Mouse (Mus musculus) neural tube, embryonic 12.5 days (tissue): ENCODE data around the gene Wdr31. TPM values are rescaled to one million over a fixed set of nuclear protein-coding genes. Genes with fewer than 3 reads are reported as not detected.

Source experiments
- ATAC-seq: fragments of 200-750 bp; cut with Nextera tagmentation; 2 replicates; pipeline ENCODE4 v1.8.0; 2017; ENCODE audit warnings: low read depth, mild to moderate bottlenecking, moderate TSS enrichment, moderate library complexity; ENCODE audit not compliant: low FRiP score
- H3K27ac ChIP-seq: fragments of 300-500 bp; sonication (generic); 2 replicates; pipeline ENCODE4 v1.5.1; 2016
- H3K27me3 ChIP-seq: fragments of 300-500 bp; sonication (generic); replicated peaks from 2 replicates; pipeline ENCODE4 v1.6.1; 2016; ENCODE audit warnings: mild to moderate bottlenecking
- H3K36me3 ChIP-seq: fragments of 300-500 bp; sonication (generic); 2 replicates; pipeline ENCODE4 v1.6.1; 2016; ENCODE audit warnings: mild to moderate bottlenecking
- H3K4me1 ChIP-seq: fragments of 300-500 bp; sonication (generic); 2 replicates; pipeline ENCODE4 v1.6.1; 2016
- H3K4me2 ChIP-seq: fragments of 300-500 bp; sonication (generic); replicated peaks from 2 replicates; pipeline ENCODE4 v1.6.1; 2016; ENCODE audit warnings: mild to moderate bottlenecking
- H3K4me3 ChIP-seq: fragments of 300-500 bp; sonication (generic); 2 replicates; pipeline ENCODE4 v1.5.1; 2016
- H3K9ac ChIP-seq: fragments of 300-500 bp; sonication (generic); 2 replicates; pipeline ENCODE4 v1.6.1; 2016; ENCODE audit warnings: mild to moderate bottlenecking
- H3K9me3 ChIP-seq: fragments of 300-500 bp; sonication (generic); 2 replicates; pipeline ENCODE4 v1.6.1; 2016; ENCODE audit warnings: mild to moderate bottlenecking
- WGBS: fragments of 180-500 bp; shearing (Covaris S2); methylation state at CpG from one replicate; pipeline ENCODE4 v1.1.7; 2016; 5-methylcytosine and 5-hydroxymethylcytosine counted together
- polyA plus RNA-seq: library from polyadenylated mRNA; unstranded; fragments of >200 nt; fragmentation: Nextera tagmentation; extraction: Ambion mirVana; gene quantifications from 2 replicates; pipeline ENCODE4 v1.2.1, GENCODE M21; 2016

Gene Wdr31
- polyA plus RNA-seq, 1 experiment from 2014 or later = 6.8 TPM

- no peak overlapping the region for H3K4me3 ChIP-seq
- 72% methylated on average over 2 of the region's 2 CpGs for WGBS
- H3K4me2 ChIP-seq = no peak overlapping the region
- H3K9ac ChIP-seq = no peak overlapping the region
- H3K36me3 ChIP-seq = no peaks in the 10 kb centered on the region
- no peaks in the 10 kb centered on the region for H3K9me3 ChIP-seq
- H3K27me3 ChIP-seq = peaks cover 6% of the 10 kb centered on the region
- ATAC-seq = no peak
- peaks cover 6% of the 10 kb centered on the region; the same call in 1 of the 2 replicates for H3K4me1 ChIP-seq
- H3K27ac ChIP-seq = no peak overlapping the region
Measured at GRCm38 (mm10) chr4:62475131-62475530, 4.4 kb upstream of the Wdr31 start.

- no peak overlapping the region for H3K4me3 ChIP-seq
- no peaks in the 10 kb centered on the region for H3K36me3 ChIP-seq
- ATAC-seq = no peak
- H3K4me2 ChIP-seq = no peak overlapping the region
- no peak overlapping the region for H3K27ac ChIP-seq
- H3K9ac ChIP-seq = no peak overlapping the region
- no peaks in the 10 kb centered on the region for H3K27me3 ChIP-seq
- H3K9me3 ChIP-seq = no peaks in the 10 kb centered on the region
- no peaks in the 10 kb centered on the region for H3K4me1 ChIP-seq
- 99% methylated on average over 2 of the region's 2 CpGs for WGBS
Measured at GRCm38 (mm10) chr4:62472071-62472470, 1.4 kb upstream of the Wdr31 start.

- no peaks in the 10 kb centered on the region for H3K4me1 ChIP-seq
- no peak overlapping the region for H3K4me3 ChIP-seq
- no peaks in the 10 kb centered on the region for H3K27me3 ChIP-seq
- 89% methylated on average over 1 of the region's 1 CpGs for WGBS
- no peaks in the 10 kb centered on the region for H3K9me3 ChIP-seq
- no peak for ATAC-seq
- no peak overlapping the region for H3K4me2 ChIP-seq
- H3K27ac ChIP-seq = no peak overlapping the region
- H3K36me3 ChIP-seq = no peaks in the 10 kb centered on the region
- no peak overlapping the region for H3K9ac ChIP-seq
Measured at GRCm38 (mm10) chr4:62468158-62468557, 2.5 kb downstream of the Wdr31 start.

- H3K4me3 ChIP-seq = no peak overlapping the region
- no peaks in the 10 kb centered on the region for H3K4me1 ChIP-seq
- no peaks in the 10 kb centered on the region for H3K27me3 ChIP-seq
- ATAC-seq = no peak
- no peaks in the 10 kb centered on the region for H3K36me3 ChIP-seq
- H3K9me3 ChIP-seq = no peaks in the 10 kb centered on the region
- no peak overlapping the region for H3K27ac ChIP-seq
- H3K9ac ChIP-seq = no peak overlapping the region
- 92% methylated on average over 2 of the region's 2 CpGs for WGBS
- H3K4me2 ChIP-seq = no peak overlapping the region
Measured at GRCm38 (mm10) chr4:62463124-62463523, 7.6 kb downstream of the Wdr31 start.

- no peak overlapping the region for H3K9ac ChIP-seq
- H3K4me3 ChIP-seq = no peak overlapping the region
- H3K36me3 ChIP-seq = no peaks in the 10 kb centered on the region
- H3K9me3 ChIP-seq = no peaks in the 10 kb centered on the region
- 87% methylated on average over 8 of the region's 8 CpGs for WGBS
- no peak overlapping the region for H3K4me2 ChIP-seq
- no peaks in the 10 kb centered on the region for H3K4me1 ChIP-seq
- H3K27ac ChIP-seq = no peak overlapping the region
- ATAC-seq = no peak
- no peaks in the 10 kb centered on the region for H3K27me3 ChIP-seq
Measured at GRCm38 (mm10) chr4:62460348-62460747, 10.3 kb downstream of the Wdr31 start.

GRCm38 (mm10) chr4:62459081-62459480 lies 11.6 kb downstream of the Wdr31 start:
- Histone ChIP-seq H3K27me3 (no peaks in the 10 kb centered on the region), H3K9ac (no peak overlapping the region), H3K9me3 (no peaks in the 10 kb centered on the region), H3K4me2 (no peak overlapping the region), H3K27ac (no peak overlapping the region), H3K4me3 (no peak overlapping the region), H3K4me1 (no peaks in the 10 kb centered on the region), H3K36me3 (no peaks in the 10 kb centered on the region)
- 79% methylated on average over 3 of the region's 3 CpGs for WGBS
- ATAC-seq = no peak

GRCm38 (mm10) chr4:62454995-62455394 lies 15.7 kb downstream of the Wdr31 start:
- H3K4me2 ChIP-seq = no peak overlapping the region
- ATAC-seq = no peak; the same call in 1 of the 2 replicates
- no peaks in the 10 kb centered on the region for H3K4me1 ChIP-seq
- no peaks in the 10 kb centered on the region for H3K36me3 ChIP-seq
- no peak overlapping the region for H3K9ac ChIP-seq
- no peak overlapping the region for H3K4me3 ChIP-seq
- no peaks in the 10 kb centered on the region for H3K27me3 ChIP-seq
- no peak overlapping the region for H3K27ac ChIP-seq
- no peaks in the 10 kb centered on the region for H3K9me3 ChIP-seq
- WGBS = 57% methylated on average over 5 of the region's 5 CpGs

- WGBS = 78% methylated on average over 4 of the region's 4 CpGs
- Histone ChIP-seq H3K27me3 (no peaks in the 10 kb centered on the region), H3K9ac (no peak overlapping the region), H3K9me3 (no peaks in the 10 kb centered on the region), H3K27ac (no peak overlapping the region), H3K4me2 (no peak overlapping the region), H3K4me1 (no peaks in the 10 kb centered on the region), H3K36me3 (no peaks in the 10 kb centered on the region), H3K4me3 (no peak overlapping the region)
- ATAC-seq = no peak
Measured at GRCm38 (mm10) chr4:62440986-62441385, 29.7 kb downstream of the Wdr31 start.

GRCm38 (mm10) chr4:62440544-62440943 lies 30.2 kb downstream of the Wdr31 start:
- Histone ChIP-seq H3K4me3 (no peak overlapping the region), H3K36me3 (no peaks in the 10 kb centered on the region), H3K4me2 (no peak overlapping the region), H3K27me3 (no peaks in the 10 kb centered on the region), H3K4me1 (no peaks in the 10 kb centered on the region), H3K9me3 (no peaks in the 10 kb centered on the region), H3K27ac (no peak overlapping the region), H3K9ac (no peak overlapping the region)
- WGBS = 75% methylated on average over 4 of the region's 4 CpGs
- ATAC-seq = no peak

GRCm38 (mm10) chr4:62439793-62440192 lies 30.9 kb downstream of the Wdr31 start:
- 72% methylated on average over 4 of the region's 4 CpGs for WGBS

GRCm38 (mm10) chr4:62437871-62438270 lies 32.8 kb downstream of the Wdr31 start:
- Histone ChIP-seq H3K4me2 (no peak overlapping the region), H3K9me3 (no peaks in the 10 kb centered on the region), H3K9ac (no peak overlapping the region), H3K36me3 (no peaks in the 10 kb centered on the region), H3K27me3 (no peaks in the 10 kb centered on the region), H3K27ac (no peak overlapping the region), H3K4me1 (no peaks in the 10 kb centered on the region), H3K4me3 (no peak overlapping the region)
- ATAC-seq = no peak
- 84% methylated on average over 7 of the region's 7 CpGs for WGBS

More at GRCm38 (mm10) chr4:62439793-62440192, 30.9 kb downstream of the Wdr31 start:
- no peaks in the 10 kb centered on the region for H3K9me3 ChIP-seq
- H3K36me3 ChIP-seq = no peaks in the 10 kb centered on the region
- H3K4me1 ChIP-seq = no peaks in the 10 kb centered on the region
- ATAC-seq = no peak
- no peak overlapping the region for H3K27ac ChIP-seq
- no peak overlapping the region for H3K4me3 ChIP-seq
- H3K27me3 ChIP-seq = no peaks in the 10 kb centered on the region
- no peak overlapping the region for H3K4me2 ChIP-seq
- H3K9ac ChIP-seq = no peak overlapping the region

GRCm38 (mm10) chr4:62437256-62437778 lies 33.4 kb downstream of the Wdr31 start:
- Histone ChIP-seq H3K9me3 (no peaks in the 10 kb centered on the region), H3K36me3 (no peaks in the 10 kb centered on the region), H3K4me2 (no peak overlapping the region), H3K4me3 (no peak overlapping the region), H3K27ac (no peak overlapping the region), H3K27me3 (no peaks in the 10 kb centered on the region), H3K4me1 (no peaks in the 10 kb centered on the region), H3K9ac (no peak overlapping the region)
- ATAC-seq = no peak
- WGBS = 89% methylated on average over 3 of the region's 3 CpGs

GRCm38 (mm10) chr4:62435081-62435480 lies 35.6 kb downstream of the Wdr31 start, which contains the start of gene Rnf183:
Rnf183 (minus strand) TSS chr4:62435252.
- no peaks in the 10 kb centered on the region for H3K4me1 ChIP-seq
- ATAC-seq = no peak
- no peak within 1 kb of the TSS for H3K9ac ChIP-seq
- H3K27ac ChIP-seq = no peak within 1 kb of the TSS
- WGBS = 91% methylated on average over 6 of the region's 6 CpGs
- H3K27me3 ChIP-seq = no peaks in the 10 kb centered on the region
- no peak within 1 kb of the TSS for H3K4me3 ChIP-seq
- H3K9me3 ChIP-seq = no peaks in the 10 kb centered on the region
- no peak within 1 kb of the TSS for H3K4me2 ChIP-seq
- no peaks in the 10 kb centered on the region for H3K36me3 ChIP-seq
